Mouse (Mus musculus): ENCODE data around the gene Ndufb10.
A peak's percentile ranks its signal among the peaks of the same experiment; 100 is the strongest.

DNA sequence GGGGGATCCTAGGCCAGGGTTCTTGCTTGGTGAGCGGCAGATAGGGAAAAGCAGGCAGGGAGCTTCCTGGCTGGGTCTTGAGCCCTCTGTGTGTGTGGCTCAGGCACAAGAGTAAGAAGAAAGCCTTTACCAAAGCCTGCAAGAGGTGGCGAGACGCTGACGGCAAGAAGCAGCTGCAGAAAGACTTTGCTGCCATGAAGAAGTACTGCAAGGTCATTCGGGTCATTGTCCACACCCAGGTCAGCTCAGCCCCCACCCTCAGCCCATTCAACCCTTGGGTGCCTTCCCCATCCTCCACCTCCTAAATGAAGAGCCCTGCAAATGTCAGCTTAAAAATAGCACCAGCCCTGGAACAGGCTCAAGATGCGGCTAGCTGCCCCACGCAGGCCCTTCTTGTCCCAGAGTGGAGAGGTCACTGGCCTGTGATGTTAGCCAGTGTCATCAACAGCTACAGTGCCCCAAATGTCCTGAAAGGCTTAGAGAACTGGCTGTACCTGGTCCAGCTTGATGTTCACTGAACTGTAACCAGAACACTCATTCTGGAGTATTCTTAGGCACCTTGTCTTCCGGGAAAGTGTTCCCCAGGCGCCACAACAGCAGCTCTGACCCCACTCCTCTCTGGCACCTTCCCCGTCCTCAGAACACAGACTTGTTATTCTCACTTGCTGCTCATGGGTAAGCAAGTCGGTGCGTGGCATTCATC lies 8.1 kb upstream of the Ndufb10 start:
- TF ChIP-seq EP300 (IDR thresholded peaks at IDR 0.05; ENCODE audit: insufficient read depth, low read depth, low read length) = 0 out of 2 replicates have a peak, but pooled peaks have one; percentile 67
- TF ChIP-seq POLR2A (IDR thresholded peaks at IDR 0.05; ENCODE audit: insufficient read depth, low read depth, low read length) = peak; percentile 55
